Mouse (Mus musculus) forelimb bud, embryonic 11.5 days (tissue): ENCODE results near the gene Dnhd1.
"Not testable (repeated sequence)": the region's sequence is repeated elsewhere in the genome, so short reads cannot be mapped to it uniquely, and the experiment has no call there.

Experiments
- DNase-seq: peaks from one replicate; pipeline ENCODE4 v3.0.0-alpha.2; 2012; ENCODE audit warnings: low read depth, low spot score

Gene Dnhd1

GRCm38 (mm10) chr7:105640233-105640893 is 10.3 kb upstream of the Dnhd1 start, which contains the start of the genes Arfip2 and Gm45799:
Gene Arfip2 (minus strand): TSS chr7:105640416.
Gene Gm45799 (plus strand): TSS chr7:105640552.
- peak; percentile 97 for DNase-seq

- no peak for DNase-seq
Measured at GRCm38 (mm10) chr7:105640894-105641255, 9.8 kb upstream of the Dnhd1 start.

- no peak for DNase-seq
Measured at GRCm38 (mm10) chr7:105641936-105642335, 8.7 kb upstream of the Dnhd1 start.

GRCm38 (mm10) chr7:105685541-105686197 is 35.0 kb downstream of the Dnhd1 start:
- peak; percentile 14 for DNase-seq

GRCm38 (mm10) chr7:105690875-105691274 is 40.2 kb downstream of the Dnhd1 start:
- no peak for DNase-seq

- DNase-seq = no peak
Measured at GRCm38 (mm10) chr7:105703184-105703583, 52.6 kb downstream of the Dnhd1 start.

- no peak for DNase-seq
Measured at GRCm38 (mm10) chr7:105703816-105704215, 53.2 kb downstream of the Dnhd1 start.

- DNase-seq = no peak
Measured at GRCm38 (mm10) chr7:105708733-105709132, 58.1 kb downstream of the Dnhd1 start.

GRCm38 (mm10) chr7:105715366-105715765 is 64.7 kb downstream of the Dnhd1 start:
- DNase-seq = no peak

GRCm38 (mm10) chr7:105721916-105722315 is 71.3 kb downstream of the Dnhd1 start:
- DNase-seq = no peak

- DNase-seq = peak; percentile 62
Measured at GRCm38 (mm10) chr7:105726144-105726979, 75.7 kb downstream of the Dnhd1 start.

- no peak for DNase-seq
Measured at GRCm38 (mm10) chr7:105726980-105727325, 76.3 kb downstream of the Dnhd1 start.

- DNase-seq = no peak
Measured at GRCm38 (mm10) chr7:105728701-105729428, 78.2 kb downstream of the Dnhd1 start.

GRCm38 (mm10) chr7:105733836-105734235 is 83.2 kb downstream of the Dnhd1 start:
- no peak for DNase-seq

GRCm38 (mm10) chr7:105734826-105735225 is 84.2 kb downstream of the Dnhd1 start:
- no peak for DNase-seq

GRCm38 (mm10) chr7:105735464-105735863 is 84.8 kb downstream of the Dnhd1 start:
- not testable (repeated sequence) for DNase-seq

- DNase-seq = peak; percentile 86
Measured at GRCm38 (mm10) chr7:105736264-105736901, 85.8 kb downstream of the Dnhd1 start, which contains the start of gene Ilk. Gene Ilk (plus strand): TSS chr7:105736592.

- DNase-seq = no peak
Measured at GRCm38 (mm10) chr7:105736911-105737521, 86.4 kb downstream of the Dnhd1 start, which contains the start of gene Rrp8. Gene Rrp8 (minus strand): TSS chr7:105737385.

- no peak for DNase-seq
Measured at GRCm38 (mm10) chr7:105737648-105738047, 87.0 kb downstream of the Dnhd1 start.

- no peak for DNase-seq
Measured at GRCm38 (mm10) chr7:105738286-105738685, 87.7 kb downstream of the Dnhd1 start.

GRCm38 (mm10) chr7:105738948-105739347 is 88.3 kb downstream of the Dnhd1 start:
- DNase-seq = peak; percentile 66
